Mouse (Mus musculus): ENCODE data around the gene Stard13. TPM values are rescaled to one million over a fixed set of nuclear protein-coding genes. Genes with fewer than 3 reads are reported as not detected.

The Stard13 gene
- total RNA-seq, 2 experiments from 2014 or later: 23.0 to 23.3 TPM

DNA sequence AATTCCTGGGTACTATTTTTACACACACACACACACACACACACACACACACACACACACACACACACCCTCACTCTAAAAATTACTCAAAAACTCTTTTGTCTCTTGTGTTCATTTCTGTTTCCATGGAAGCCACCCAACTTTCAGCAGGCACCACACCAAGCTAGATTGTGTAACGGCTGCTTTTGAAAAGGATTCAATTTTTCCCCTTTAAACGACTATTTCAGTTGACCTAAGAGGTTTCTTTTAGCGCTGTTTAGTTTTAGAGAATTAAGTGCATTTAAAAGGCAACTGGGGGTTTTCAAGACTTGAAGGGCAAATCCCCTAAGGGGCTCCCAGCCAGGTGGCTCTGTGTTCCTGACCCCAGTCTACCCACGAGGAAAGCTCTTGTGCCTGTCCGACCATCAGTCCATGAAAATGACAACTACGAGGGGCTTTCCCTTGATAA, 123.2 kb downstream of the Stard13 start:
- intact Hi-C loops (cut with DNase I): no loop called here
- DNase-seq: peak; percentile 54 to 55

DNA sequence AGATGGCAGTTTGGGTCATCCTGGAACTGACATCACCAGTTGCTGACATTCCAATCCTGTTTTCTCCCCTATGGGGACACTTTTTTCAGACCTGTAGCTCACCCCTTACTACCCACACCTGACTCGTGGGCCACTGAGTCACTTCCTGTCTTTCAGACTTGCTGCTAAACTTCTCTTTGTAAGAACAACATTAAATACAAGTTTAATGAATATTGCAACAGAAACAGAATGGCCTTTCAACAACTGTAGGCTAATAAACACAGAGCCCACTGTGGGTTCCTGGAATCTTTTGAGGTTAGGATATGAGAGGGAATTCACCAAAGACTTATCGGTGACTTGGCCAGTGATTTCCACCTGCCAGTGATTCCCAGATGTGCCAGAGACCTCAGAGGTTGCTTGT, 123.8 kb downstream of the Stard13 start:
- intact Hi-C loops (cut with DNase I): loop anchor here (5.0 kb wide), 1 partner anchor 82 kb away; no protein-coding TSS in a partner anchor
- no peak for DNase-seq

DNA sequence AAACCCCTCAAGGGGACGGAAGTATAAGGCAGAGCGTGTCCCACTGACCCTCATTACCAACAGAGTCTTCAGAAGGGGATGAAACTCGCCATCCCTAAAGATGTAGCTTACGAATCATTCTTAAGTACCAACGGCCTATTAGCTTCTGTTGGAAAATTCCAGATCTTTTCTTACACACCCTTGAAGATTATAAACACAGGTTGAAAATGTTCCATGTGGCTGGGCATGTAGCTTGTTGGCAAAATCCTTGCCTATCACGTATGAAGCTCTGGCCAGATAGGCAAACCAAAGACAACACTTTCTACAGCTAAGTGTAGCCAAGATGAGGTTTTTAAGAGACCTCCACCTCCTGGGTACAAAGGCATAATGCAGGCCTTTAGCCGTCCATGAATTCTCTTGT, 124.7 kb downstream of the Stard13 start:
- DNase-seq: no peak
- intact Hi-C loops (cut with DNase I): loop anchor here (5.0 kb wide), 1 partner anchor 83 kb away; no protein-coding TSS in a partner anchor

DNA sequence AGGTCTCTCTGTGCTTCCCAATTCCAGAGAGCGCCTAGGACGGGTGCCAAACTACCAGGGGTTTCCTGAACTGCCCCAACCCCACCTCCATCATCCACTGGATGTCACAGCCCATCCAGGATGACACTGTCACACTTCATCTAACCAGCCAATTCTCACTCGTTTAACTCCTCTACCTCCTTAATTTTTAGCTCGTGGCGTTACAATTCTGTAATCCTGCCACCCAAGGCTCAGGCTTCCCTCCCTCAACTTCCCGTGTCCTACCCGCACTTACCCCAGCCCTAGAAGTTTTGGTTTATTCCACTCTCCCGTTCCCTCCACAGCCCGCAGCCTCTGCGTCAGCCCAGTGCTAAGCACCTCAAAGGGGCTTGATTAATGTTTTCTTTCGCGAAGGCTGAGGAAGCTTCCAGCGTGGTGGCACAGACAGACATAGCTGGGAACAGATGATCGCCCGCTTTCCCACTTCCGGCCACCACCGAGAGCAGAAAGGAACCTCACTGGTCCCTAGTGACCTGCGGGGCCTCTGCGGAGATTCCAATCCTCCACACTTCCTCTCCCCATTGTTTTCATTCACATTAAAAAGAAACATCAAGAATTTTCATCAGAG, 125.2 kb downstream of the Stard13 start:
- no peak for DNase-seq
- intact Hi-C loops (cut with DNase I): loop anchor here (5.0 kb wide), 1 partner anchor 84 kb away; no protein-coding TSS in a partner anchor

DNA sequence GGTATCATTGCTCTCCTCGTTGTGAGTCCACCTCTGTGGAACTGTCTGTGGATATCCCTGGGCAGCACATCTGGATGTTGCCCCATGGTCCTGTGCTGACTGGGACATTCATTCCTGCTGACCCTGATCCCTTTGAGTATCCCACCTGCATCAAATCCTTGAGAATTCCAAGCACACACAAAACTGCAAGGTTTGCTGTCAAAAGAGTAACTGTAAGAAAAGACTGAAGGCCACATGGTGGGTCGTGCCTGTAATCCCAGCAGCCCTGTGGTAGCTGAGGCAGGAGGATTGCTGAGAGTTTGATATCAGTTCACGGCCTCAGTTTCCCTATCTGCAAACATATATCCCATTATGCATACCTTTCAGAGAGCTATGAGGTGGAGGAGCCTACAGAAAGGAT, 126.8 kb downstream of the Stard13 start:
- intact Hi-C loops (cut with DNase I): loop anchor here (5.0 kb wide), 1 partner anchor 85 kb away; no protein-coding TSS in a partner anchor
- no peak for DNase-seq

DNA sequence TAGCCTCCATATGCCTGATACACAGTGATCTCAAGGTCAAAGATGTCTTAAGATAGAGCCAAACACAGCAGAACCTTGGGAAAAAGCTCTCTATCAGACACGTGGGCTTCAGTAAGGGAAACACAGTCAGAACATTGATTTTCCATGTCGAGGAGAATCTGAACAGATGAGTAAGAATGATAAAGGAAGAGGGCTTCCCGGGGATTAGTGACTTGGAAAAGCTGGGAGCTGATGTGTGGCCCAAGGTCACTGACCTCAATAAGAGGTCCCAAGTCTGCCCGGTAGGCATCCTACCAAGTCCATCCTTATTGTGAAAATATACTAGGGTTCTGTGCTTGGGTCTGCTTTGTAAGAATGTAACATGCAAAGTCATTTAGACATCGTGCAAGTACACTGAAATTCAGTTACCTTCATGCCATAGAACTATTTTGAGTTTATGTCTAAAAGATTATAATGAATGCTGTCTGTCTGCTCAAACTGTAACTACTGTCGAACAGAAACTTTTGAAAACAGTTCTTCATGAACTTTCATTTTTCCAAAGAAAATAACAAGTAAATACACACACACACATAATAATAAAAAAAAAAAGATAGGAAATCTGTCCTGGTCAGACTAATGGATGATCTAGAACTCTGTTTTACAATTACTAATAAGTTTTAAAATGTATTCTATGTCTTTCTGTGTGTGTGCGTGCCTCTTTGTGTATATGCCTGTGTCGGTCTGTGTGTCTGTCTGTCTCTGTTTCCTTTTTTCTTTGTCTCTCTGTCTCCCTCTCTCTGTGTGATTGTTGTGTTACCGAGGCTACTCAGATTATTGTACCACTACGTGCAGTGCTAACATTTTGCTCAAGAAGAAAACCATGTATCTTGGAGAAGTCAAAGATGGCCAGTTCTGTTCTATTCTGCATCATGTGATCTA, 128.3 kb downstream of the Stard13 start:
- DNase-seq: no peak
- intact Hi-C loops (cut with DNase I): loop anchor here (5.0 kb wide), 1 partner anchor 87 kb away; no protein-coding TSS in a partner anchor

DNA sequence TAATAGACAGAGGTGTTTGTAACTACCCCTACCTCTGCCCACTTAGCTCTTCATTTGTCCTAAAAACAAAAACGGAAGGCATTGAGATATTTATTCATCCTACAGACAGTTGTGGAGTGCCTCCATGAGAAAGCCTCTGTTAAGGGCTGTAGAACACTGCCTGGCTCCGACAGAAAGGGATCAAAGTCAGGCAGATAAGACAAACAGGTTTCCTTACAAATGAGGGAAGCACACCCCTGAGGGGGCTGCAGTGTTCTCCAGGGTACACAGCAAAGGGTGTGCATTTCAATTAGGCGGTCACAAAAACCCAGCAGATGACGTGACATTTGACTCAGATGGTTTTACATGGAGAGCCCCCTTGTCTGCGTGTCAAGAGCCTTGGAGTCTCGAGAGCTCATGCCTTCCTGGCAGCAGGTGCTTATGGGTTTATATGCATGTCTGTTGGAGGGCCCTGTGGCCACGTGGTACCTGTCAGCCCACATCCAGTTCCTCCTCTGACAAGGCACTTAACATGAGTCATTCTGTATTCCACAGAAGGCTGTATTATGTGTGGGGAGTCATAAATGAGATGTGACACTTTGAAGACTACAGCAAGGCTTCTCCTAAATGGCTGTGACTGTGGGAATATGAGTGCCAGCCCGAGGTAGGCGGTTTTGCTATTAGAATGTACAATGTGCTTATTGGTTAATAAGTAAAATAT, 129.1 kb downstream of the Stard13 start:
- intact Hi-C loops (cut with DNase I): loop anchor here (5.0 kb wide), 1 partner anchor 88 kb away; no protein-coding TSS in a partner anchor

DNA sequence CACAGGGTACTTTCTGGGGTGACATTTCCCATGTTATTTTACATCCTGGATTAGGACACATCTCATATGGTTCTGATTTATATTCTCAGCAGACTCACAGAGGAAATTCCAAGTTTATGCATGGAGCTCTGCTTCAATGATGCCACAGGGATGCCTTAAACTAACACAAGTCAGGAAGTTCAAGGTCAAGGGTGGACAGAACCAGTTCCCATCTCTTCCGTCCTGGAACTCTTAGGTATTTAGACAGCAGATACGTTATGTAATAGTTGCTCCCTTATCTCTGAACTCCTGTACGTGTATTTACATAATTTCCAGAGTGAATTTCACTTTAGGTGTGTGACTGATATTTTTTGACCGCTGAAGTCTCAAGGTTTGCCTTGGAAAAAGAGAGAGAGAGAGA, 130.4 kb downstream of the Stard13 start:
- no peak for DNase-seq
- intact Hi-C loops (cut with DNase I): no loop called here

More for the DNA sequence above, 129.1 kb downstream of the Stard13 start:
- DNase-seq: no peak

DNA sequence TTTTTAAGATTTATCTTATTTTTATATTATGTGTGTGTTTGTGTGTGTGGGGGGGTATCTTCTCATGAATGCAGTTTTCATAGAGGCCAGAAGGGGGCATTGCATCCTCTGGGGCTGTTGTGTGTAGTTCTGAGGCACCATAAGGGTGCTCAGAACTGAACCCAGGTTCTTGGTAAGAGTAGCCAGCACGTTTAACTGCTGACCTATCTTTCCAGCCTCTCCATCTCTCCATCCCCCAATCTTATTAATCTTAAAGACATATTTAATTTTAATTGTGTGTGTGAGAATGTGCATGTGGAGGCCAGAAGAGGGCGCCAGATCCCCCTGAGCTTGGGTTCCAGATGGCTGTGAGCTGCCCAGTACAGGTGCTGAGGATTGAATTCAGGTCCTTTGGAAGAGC, 131.4 kb downstream of the Stard13 start:
- intact Hi-C loops (cut with DNase I): no loop called here
- no peak for DNase-seq

DNA sequence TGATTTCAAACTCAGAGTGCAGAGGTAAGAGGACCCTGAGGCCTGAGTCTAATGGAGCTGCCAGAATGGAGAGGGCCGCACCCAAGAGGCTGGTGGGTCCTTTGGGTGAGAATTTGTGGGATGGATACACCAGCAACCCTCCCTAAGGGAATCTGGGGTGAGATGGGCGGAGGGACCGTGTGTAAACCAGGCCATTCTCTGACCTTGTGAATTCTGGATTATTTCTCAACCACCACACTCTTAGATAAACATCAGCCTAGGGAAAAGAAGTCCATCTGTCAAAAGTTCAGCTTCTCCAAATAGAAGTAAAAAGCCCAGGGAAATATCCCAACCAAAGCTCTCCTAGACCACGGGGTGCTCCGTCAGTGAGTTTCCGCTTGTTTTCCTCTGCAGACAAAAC, 137.6 kb downstream of the Stard13 start:
- DNase-seq: no peak
- intact Hi-C loops (cut with DNase I): no loop called here

DNA sequence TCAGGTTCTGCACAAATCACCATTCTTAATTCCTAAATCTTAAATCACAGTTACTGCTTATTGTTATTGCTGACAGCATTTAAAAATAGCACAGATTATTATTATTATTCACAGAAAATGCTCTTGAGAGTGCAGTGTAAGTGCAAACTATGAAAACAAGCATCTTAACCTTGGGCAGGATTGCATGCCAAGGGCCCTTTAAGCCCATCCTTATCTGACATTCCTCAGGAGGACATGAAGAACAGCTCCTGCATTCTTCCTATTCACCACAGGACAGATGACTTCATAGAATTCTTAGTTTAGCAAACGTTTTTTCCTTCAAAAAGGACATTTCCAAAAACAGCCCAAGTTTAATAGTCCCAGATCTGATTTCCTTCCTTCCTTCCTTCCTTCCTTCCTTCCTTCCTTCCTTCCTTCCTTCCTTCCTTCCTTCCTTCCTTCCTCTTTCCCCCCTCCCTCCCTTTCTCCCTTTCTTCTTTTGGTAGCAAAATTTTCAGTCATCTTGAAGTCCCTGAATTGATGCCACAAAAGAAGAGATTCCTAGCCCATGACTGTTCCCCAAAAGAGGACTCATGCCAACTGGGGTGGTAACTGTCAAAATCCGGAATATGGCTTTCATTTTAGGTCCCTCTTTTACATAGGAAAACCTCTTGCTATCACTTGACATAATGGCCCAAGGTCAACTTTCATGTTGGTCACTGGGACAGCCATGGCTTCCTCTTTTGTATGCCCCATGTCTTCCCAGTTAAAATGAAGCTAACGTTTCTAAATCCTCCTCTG, 140.6 kb downstream of the Stard13 start:
- intact Hi-C loops (cut with DNase I): no loop called here
- no peak for DNase-seq

DNA sequence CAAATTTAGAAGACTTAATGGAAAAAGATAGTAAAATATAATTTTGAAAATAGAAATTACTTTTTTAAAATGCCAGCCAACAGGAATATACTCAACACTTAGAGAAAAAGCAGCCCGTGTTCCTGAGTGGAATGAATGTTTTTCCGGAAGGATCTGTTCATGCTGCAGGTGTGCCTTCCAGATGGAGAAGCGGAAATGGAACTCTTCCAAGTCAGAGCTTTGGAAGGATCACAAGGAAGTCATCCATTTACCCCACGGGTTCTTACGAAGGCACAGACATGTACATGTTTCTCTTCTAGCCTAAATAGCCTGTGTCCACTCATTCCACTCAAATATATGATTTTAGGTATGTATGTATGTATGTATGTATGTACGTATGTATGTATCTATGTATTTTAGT, 142.6 kb downstream of the Stard13 start:
- intact Hi-C loops (cut with DNase I): no loop called here
- no peak for DNase-seq

DNA sequence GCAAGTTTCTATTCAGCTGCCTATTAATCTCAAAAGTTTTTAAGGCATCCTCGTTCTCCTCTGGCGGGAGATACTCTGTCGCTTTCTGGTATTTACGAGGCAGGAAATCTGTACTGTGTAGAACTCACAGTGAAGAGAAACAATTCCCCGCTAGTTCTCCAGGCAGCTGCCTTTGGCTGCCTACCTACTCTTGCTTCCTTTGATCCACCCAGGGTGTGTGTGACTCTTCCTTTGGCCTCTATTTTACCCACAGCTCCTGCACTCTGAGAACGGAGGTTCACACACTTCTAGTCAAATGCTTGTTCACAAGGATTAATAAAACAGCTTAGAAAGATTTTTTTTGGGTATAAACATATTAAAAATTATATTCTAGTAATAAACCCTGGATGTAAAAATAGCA, 144.4 kb downstream of the Stard13 start:
- no peak for DNase-seq
- intact Hi-C loops (cut with DNase I): no loop called here

DNA sequence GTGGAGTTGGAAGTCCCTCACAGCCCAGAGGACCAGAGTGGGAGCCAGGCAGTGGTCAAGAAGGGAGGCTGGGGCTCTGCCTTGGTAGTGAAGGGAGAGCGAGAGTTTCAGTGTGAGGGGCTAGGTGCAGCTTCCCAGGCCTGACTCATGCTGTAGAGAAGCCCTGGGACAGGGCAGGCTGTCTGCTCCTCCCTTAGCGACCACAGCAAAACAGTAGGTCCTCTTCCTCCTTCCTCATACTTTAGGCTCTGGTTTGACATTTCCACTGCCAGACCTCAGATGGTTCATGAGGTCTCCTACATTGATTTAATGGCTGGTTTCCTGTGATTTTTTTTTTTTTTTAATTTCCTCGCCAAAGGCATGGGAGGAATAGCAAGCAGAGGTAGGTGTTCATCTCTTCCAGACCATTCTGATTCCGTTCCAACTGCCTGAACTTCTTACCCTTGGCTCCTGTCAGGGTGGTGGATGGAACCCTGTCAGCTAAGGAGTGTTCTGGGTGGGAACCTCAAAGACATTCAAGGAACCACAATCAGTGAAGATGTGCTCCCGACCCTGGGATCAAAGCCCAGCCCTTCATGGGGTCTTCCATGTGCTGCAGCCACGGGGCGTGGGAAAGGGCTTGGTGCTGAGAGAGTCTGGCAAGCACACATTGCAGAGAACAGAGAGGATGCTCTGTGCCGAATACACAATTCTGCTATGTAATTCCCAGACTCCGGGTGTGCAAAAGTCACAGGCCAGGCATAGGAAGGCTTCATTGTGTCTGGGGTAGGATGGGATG, 147.0 kb downstream of the Stard13 start:
- DNase-seq: no peak
- intact Hi-C loops (cut with DNase I): no loop called here

DNA sequence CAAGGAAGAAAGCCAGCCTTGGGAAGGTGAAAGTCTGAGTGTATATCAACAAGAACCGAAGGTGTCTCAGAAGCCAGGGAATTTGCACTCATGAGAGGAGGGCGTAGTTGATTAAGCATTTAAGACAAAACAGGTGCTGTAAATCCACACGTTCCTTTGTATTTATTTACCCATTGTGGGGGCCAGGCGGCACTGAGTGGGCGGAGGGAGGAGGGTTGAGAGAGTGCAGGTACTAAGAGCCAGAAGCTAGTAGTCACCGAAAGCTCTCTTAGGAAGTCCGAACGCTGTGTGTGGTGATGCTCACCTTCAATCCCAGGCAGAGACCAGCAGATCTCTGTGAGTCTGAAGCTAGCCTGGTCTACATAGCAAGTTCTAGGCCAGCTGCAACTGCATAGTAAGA, 147.9 kb downstream of the Stard13 start:
- intact Hi-C loops (cut with DNase I): no loop called here
- DNase-seq: no peak

DNA sequence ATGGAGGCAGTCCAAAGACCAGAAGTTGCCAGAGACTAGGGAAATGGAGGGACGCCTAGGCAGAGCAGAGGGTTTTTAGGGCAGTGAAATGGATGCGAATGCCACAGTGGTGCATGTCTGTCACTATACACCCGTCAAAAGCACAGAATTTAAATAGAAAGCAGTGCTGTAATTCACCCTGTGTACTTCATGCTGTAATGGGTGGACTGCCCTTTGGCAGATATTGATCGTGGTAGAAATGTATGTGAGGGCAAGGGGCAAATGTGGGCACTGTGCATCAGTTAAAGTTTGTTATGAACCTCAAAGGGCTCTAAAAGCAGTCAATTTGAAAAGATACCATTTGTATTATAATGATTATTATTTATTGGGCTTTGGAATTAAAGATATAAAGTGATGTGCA, 153.4 kb downstream of the Stard13 start:
- intact Hi-C loops (cut with DNase I): no loop called here
- DNase-seq: no peak

DNA sequence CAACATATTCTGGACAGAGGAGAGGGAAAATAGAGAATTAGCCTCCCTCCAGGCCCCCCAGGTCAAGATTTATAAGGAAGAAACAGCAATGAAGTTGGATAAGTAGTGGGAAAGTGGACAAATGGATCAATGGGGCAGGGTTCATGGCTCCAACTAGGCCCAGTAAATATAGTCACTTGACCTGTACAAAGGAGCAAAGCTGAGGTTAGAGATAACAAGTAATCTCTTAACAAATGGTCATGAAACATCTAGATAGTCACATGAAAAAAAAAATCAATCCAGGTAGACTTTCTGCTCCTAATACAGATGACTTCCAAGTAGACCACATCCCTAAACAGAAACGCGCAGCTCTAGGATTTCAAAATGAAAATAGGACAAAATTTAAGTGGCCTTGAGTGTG, 155.7 kb downstream of the Stard13 start:
- no peak for DNase-seq
- intact Hi-C loops (cut with DNase I): no loop called here

DNA sequence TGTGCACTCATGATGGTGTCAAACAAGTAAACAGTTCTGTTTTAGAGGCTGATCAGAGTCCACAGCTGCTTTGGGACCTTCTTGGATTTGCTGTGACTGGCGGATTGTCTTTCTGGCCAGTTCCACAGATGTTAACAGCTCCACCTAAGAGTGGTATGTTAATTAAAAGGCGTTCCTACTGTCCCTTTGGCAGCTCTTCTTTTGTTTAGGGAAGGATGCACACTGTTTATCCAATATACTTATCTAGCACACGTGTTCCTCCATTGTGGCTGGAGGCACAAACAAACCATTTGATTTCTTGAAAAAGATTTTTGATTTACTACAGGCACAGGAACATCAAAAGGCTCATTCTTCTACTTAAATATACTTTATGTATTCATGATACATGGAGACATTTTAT, 156.7 kb downstream of the Stard13 start:
- DNase-seq: no peak
- intact Hi-C loops (cut with DNase I): no loop called here

DNA sequence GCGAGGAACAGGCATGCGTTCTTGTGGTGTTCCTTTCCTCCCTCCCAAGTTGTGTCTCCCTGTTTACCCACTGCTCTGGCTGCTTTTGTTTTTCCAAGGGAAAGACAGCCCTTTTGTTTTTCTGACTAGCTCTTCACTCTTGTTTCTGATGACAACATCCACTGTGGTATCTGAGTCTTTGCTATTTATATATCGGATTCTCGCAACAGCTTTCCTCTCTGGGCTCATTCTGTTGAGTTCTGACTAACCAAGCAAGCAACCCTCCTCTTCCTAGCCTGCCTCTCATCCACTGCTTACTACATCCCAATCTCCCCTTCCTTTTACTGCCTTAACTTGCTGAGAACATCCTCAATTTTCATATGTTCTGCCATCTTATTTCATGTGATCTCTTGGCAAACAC, 159.4 kb downstream of the Stard13 start:
- DNase-seq: no peak
- intact Hi-C loops (cut with DNase I): no loop called here
